Mouse (Mus musculus): ENCODE measurements around the gene 5031439G07Rik.
"Not testable (repeated sequence)": the region's sequence is repeated elsewhere in the genome, so short reads cannot be mapped to it uniquely, and the experiment has no call there.

Gene 5031439G07Rik

GRCm38 (mm10) chr15:84987874-84988825 lies at the start of gene 5031439G07Rik:
TSS of gene 5031439G07Rik (minus strand) at chr15:84988551.
- peak; percentile 72 for DNase-seq (ENCODE audit: low spot score)

GRCm38 (mm10) chr15:85037343-85037690 lies 49.0 kb upstream of the 5031439G07Rik start:
- no peak for DNase-seq (ENCODE audit: low spot score)

- peak; percentile 98 for DNase-seq (ENCODE audit: low spot score)
These were observed 48.4 kb upstream of the 5031439G07Rik start for GRCm38 (mm10) chr15:85036566-85037342.

DNA sequence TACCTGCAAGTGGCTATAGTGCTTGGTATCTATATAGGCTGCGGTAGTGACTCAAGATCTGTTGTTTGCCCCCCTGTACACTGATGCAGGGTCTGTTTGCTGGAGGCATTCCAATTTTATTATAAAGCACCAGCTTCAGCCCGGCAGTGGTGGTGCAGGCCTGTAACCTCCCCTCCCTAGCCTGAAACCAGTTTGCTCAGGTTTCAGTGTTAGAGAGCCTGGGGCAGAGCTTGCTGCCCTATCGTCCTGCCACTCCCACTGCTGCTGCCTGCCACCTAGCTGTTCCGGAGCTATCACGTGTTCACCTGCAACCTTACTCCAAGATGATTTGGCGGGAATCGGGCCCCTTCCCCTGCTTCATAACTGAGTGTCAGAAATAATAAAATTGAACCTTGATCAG lies 45.6 kb upstream of the 5031439G07Rik start:
- not testable (repeated sequence) for DNase-seq (ENCODE audit: low spot score)

GRCm38 (mm10) chr15:85031866-85032265 lies 43.5 kb upstream of the 5031439G07Rik start:
- no peak for DNase-seq (ENCODE audit: low spot score)

- DNase-seq (ENCODE audit: low spot score), result not testable (repeated sequence)
These were observed 42.3 kb upstream of the 5031439G07Rik start for GRCm38 (mm10) chr15:85030643-85031042.

- DNase-seq (ENCODE audit: low spot score), result not testable (repeated sequence)
These were observed 40.3 kb upstream of the 5031439G07Rik start, which contains the start of gene Fam118a for GRCm38 (mm10) chr15:85028648-85029047. TSS of gene Fam118a (plus strand) at chr15:85028948.

GRCm38 (mm10) chr15:85027740-85028139 lies 39.4 kb upstream of the 5031439G07Rik start:
- DNase-seq (ENCODE audit: low spot score), result no peak

DNA sequence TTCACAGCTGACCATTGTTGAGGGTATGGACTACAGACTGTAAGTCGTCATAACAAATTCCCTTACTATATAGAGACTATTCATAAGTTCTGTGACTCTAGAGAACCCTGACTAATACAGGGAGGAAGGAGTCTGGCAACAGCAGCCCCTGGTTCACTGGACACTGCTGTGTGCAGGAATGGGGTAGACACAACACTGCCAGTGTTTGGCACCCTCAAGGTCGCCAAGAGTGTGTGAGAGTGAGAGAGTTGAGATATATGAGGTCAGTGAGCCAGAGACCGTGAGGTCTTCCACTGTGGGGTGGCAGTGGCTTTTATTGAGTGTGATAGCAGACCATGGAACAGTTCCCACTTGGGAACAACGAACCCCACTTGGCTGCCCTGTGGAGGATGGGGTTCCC lies 37.8 kb upstream of the 5031439G07Rik start:
- DNase-seq (ENCODE audit: low spot score), result no peak

DNA sequence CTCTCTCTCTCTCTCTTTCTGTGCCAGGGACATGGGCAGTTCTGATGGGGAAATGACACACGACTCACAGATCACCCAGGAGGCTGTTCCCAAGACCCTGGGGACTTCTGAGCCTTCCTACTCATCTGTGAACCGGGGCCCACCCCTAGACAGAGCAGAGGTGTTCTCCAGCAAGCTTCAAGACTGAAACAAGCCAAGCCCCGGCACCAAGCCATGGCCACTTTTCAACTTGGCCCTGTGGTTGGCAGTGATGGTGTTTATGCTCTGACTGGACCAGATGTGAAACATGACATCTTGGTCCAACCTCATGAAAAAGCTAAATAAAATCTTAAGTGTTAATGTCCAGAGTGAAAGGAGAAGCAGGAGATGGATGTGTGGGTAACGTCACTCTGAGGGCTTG lies 33.9 kb upstream of the 5031439G07Rik start:
- DNase-seq (ENCODE audit: low spot score), result no peak

- DNase-seq (ENCODE audit: low spot score), result peak; percentile 62
These were observed 28.8 kb upstream of the 5031439G07Rik start, which contains the start of gene Upk3a for GRCm38 (mm10) chr15:85016951-85017664. TSS of gene Upk3a (plus strand) at chr15:85017141.

GRCm38 (mm10) chr15:85015771-85016170 lies 27.4 kb upstream of the 5031439G07Rik start:
- no peak for DNase-seq (ENCODE audit: low spot score)

DNA sequence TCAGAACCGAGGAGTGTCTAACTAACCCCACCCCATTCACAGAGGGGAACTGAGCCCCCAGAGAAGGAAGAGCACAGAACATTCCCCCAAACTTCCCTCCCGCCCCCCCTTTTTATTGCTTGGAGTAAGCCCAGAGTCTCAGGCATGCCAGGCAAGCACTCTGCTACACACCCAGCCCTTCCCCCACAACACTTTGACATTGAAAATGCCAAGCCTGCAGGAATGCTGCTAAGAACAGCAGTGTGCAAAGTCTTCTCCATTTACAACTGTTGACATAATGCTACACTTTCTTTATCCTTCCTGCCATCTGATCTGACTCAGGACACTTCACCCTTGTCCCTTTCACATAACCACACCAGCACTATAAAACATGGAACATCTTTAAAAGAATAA lies 24.3 kb upstream of the 5031439G07Rik start:
- DNase-seq (ENCODE audit: low spot score), result no peak

- no peak for DNase-seq (ENCODE audit: low spot score)
These were observed 23.7 kb upstream of the 5031439G07Rik start for GRCm38 (mm10) chr15:85011895-85012661.

DNA sequence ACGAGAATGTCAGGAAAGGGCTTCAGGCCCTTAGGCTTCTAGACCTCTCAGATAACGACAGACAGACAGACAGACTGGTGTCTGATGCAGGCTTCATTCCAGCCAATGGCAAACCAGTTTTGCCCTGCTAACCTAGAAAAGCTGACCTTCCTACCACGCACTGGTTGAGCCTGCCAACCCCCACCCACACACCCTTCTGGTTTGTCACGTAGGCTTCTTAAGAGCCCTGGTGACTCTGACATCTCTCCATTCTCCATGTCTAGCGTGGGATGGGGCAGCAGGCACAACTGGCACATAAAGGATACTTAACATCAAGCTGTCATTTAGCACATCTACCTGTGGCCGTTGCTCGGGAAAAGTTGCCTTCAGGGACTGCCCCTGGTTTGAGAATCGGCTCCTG lies 21.3 kb upstream of the 5031439G07Rik start:
- DNase-seq (ENCODE audit: low spot score), result no peak

DNA sequence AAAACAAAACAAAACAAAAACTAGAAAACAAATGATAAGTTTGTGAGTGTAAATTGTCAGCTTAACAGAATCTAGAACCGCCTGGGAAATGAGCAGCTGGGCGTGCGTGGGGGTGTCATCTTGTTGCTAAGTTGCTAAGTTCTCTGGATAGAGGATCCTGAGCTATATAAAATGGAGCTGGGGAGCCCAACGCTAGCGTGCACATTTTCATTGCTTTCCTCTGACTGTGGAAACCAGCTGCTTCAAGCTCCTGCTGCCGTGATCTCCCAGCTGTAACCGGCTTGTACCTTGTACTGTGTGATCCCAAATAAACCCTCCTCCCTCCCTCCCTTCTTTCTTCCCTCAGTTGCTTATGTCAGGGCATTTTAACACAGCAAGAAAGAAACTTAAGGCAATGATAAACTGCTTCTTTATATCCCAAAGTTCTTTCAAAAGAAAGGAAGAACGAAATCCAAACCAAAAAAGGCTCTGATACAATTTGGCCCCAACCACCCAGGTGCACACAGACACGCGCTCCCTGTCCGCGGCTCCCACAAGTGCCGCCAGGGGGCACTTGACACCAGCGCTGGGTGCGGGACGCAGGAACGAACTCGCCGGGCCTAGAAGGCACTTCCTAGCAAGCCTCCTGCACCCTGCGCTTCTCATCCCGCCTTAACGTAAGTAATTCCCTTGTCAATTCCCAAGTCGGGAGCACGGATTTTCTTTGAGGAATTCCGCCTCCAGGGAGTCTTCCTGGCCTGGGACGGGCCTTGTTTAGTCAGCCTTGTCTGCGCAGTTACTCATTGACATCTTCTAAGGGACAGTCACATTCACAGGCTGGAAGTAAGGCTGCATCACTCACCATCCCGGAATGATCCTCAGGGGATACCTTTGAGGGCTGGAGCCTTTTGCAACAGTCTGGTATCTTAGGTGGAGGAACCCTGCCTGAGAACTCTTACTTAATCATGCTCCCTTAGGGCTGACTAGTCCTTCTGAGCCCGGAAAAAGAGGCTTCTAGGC lies 12.9 kb upstream of the 5031439G07Rik start:
- peak; percentile 84 for DNase-seq (ENCODE audit: low spot score)

DNA sequence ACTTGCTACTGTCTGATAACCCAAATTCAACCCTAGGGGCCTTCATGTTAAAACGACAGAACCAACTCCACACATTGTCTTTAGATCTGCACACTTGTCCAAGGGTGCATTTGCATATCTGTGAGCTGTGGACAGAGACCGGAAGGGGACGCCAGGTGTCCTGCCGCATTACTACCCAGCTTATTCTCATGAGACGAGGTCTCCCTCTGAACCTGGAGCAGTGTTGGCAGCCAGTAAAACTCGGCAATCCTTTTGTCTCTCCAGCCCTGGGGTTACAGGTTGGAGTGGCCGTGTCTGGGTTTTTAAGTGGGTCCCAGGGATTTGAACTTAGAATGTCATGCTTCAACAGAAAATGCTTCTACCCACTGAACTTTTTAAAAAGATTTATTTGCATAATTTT lies 11.6 kb upstream of the 5031439G07Rik start:
- no peak for DNase-seq (ENCODE audit: low spot score)

DNA sequence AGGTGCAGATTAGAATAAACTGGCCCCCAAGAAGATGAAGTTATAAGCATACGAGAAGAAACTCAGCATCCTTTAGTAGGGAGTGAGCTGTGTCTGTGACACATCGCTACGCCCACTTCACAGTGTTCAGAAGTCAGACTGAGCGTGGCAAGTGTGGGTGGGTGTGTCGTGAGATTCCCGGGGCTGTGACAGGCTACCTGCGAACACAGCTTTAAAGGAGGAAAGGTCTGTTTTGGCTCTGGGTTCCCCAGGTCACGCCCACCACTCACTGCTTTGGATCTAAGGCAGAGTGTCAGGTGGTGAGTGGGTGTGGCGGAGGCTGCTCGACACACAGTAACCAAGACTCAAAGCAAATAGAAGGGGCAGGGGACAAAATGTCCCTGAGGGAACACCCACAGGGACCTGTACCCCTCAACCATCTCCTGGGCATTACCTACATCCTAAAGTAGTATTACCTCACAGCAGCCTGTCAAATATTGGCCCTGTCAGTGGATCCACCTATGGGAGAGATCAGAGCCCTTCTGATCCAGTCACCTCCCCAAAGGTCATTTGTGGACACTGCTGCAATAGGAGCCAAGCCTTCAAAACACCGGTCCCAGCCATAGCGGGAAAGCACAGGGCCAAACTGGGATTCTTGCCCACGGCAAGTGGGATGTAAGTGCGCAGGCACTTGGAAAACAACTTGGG lies 9.6 kb upstream of the 5031439G07Rik start:
- DNase-seq (ENCODE audit: low spot score), result no peak

DNA sequence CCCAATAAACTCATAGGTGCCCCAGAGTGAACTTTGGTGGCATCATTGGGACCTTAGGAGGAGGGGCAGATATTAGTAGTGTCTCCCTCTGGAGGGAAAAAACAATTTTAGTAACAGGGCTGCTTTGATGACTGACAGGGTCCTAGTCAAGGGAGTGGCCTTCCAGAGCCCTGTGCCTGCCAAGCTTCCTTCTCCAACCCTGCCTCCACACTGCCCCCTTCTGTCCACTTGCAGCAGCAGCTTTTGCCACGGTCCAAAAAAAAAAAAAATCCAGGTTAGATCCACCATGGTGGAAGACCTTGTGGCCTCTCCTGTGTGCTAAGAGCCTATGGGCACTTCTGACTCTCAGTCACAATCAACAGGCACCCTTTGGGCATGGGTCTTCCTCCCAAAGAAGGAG lies 7.6 kb upstream of the 5031439G07Rik start:
- DNase-seq (ENCODE audit: low spot score), result peak; percentile 71

All from urinary bladder, postnatal 25 days (tissue).